Mouse (Mus musculus): ENCODE measurements around the gene Gfpt1. TPM values are rescaled to one million over a fixed set of nuclear protein-coding genes. Genes with fewer than 3 reads are reported as not detected.
"Not testable (repeated sequence)": the region's sequence is repeated elsewhere in the genome, so short reads cannot be mapped to it uniquely, and the experiment has no call there.

Gfpt1 gene
- polyA plus RNA-seq, 1 experiment from 2014 or later: 23.4 TPM

- Histone ChIP-seq H3K4me2 (replicated peaks) (no peak overlapping the region), H3K4me3 (replicated peaks) (no peak overlapping the region), H3K9me3 (no peaks in the 10 kb centered on the region), H3K27ac (no peak overlapping the region), H3K9ac (no peak overlapping the region), H3K4me1 (replicated peaks) (no peaks in the 10 kb centered on the region), H3K36me3 (peaks cover 43% of the 10 kb centered on the region), H3K27me3 (replicated peaks) (no peaks in the 10 kb centered on the region)
- peak; percentile 80 for ATAC-seq
- 57% methylated on average over 6 of the region's 6 CpGs for WGBS
Measured at GRCm38 (mm10) chr6:87085026-87085425, 42.4 kb downstream of the Gfpt1 start.

GRCm38 (mm10) chr6:87088356-87088755, 45.7 kb downstream of the Gfpt1 start:
- WGBS: 91% methylated on average over 5 of the region's 5 CpGs
- ATAC-seq: no peak
- H3K36me3 ChIP-seq: peaks cover 46% of the 10 kb centered on the region

GRCm38 (mm10) chr6:87090877-87091276, 48.2 kb downstream of the Gfpt1 start:
- Histone ChIP-seq H3K4me2 (replicated peaks) (no peak overlapping the region), H3K36me3 (peaks cover 27% of the 10 kb centered on the region), H3K4me1 (replicated peaks) (no peaks in the 10 kb centered on the region), H3K27me3 (replicated peaks) (no peaks in the 10 kb centered on the region), H3K27ac (no peak overlapping the region), H3K9ac (no peak overlapping the region), H3K4me3 (replicated peaks) (no peak overlapping the region), H3K9me3 (no peaks in the 10 kb centered on the region)
- 79% methylated on average over 3 of the region's 3 CpGs for WGBS
- ATAC-seq: no peak

More at GRCm38 (mm10) chr6:87088356-87088755, 45.7 kb downstream of the Gfpt1 start:
- Histone ChIP-seq H3K4me3 (replicated peaks) (no peak overlapping the region), H3K27me3 (replicated peaks) (no peaks in the 10 kb centered on the region), H3K9ac (no peak overlapping the region), H3K4me1 (replicated peaks) (no peaks in the 10 kb centered on the region), H3K9me3 (no peaks in the 10 kb centered on the region), H3K27ac (no peak overlapping the region), H3K4me2 (replicated peaks) (no peak overlapping the region)

GRCm38 (mm10) chr6:87092476-87092875, 49.8 kb downstream of the Gfpt1 start:
- H3K4me2 ChIP-seq (replicated peaks): no peak overlapping the region
- H3K27me3 ChIP-seq (replicated peaks): no peaks in the 10 kb centered on the region
- H3K4me3 ChIP-seq (replicated peaks): no peak overlapping the region
- H3K9me3 ChIP-seq: no peaks in the 10 kb centered on the region
- WGBS: 89% methylated on average over 5 of the region's 5 CpGs
- no peaks in the 10 kb centered on the region for H3K4me1 ChIP-seq (replicated peaks)
- no peak for ATAC-seq
- H3K9ac ChIP-seq: no peak overlapping the region
- H3K27ac ChIP-seq: no peak overlapping the region
- H3K36me3 ChIP-seq: peaks cover 24% of the 10 kb centered on the region

- not testable (repeated sequence) for H3K9ac ChIP-seq; H3K9me3 ChIP-seq; H3K4me3 ChIP-seq (replicated peaks); H3K4me2 ChIP-seq (replicated peaks); H3K27me3 ChIP-seq (replicated peaks); H3K4me1 ChIP-seq (replicated peaks); H3K27ac ChIP-seq; ATAC-seq
- peaks cover 16% of the 10 kb centered on the region; the same call in 1 of the 2 replicates for H3K36me3 ChIP-seq
- WGBS: 91% methylated on average over 8 of the region's 8 CpGs
Measured at GRCm38 (mm10) chr6:87093631-87094030, 51.0 kb downstream of the Gfpt1 start.

GRCm38 (mm10) chr6:87099261-87099660, 56.6 kb downstream of the Gfpt1 start:
- 24% methylated on average over 3 of the region's 3 CpGs for WGBS
- H3K27me3 ChIP-seq (replicated peaks): no peaks in the 10 kb centered on the region
- no peak overlapping the region for H3K4me3 ChIP-seq (replicated peaks)
- H3K4me1 ChIP-seq (replicated peaks): peaks cover 12% of the 10 kb centered on the region
- H3K9ac ChIP-seq: no peak overlapping the region
- H3K36me3 ChIP-seq: no peaks in the 10 kb centered on the region
- no peak for ATAC-seq
- H3K9me3 ChIP-seq: no peaks in the 10 kb centered on the region
- no peak overlapping the region for H3K27ac ChIP-seq
- H3K4me2 ChIP-seq (replicated peaks): no peak overlapping the region

- Histone ChIP-seq H3K27ac (peak overlapping the region; percentile 51; the same call in 1 of the 2 replicates), H3K9me3 (no peaks in the 10 kb centered on the region), H3K27me3 (replicated peaks) (no peaks in the 10 kb centered on the region), H3K4me2 (replicated peaks) (no peak overlapping the region), H3K9ac (no peak overlapping the region), H3K4me3 (replicated peaks) (no peak overlapping the region), H3K36me3 (no peaks in the 10 kb centered on the region), H3K4me1 (replicated peaks) (peaks cover 12% of the 10 kb centered on the region)
- 48% methylated on average over 7 of the region's 7 CpGs for WGBS
- no peak for ATAC-seq
Measured at GRCm38 (mm10) chr6:87099671-87100296, 57.1 kb downstream of the Gfpt1 start.

GRCm38 (mm10) chr6:87100297-87101020, 57.8 kb downstream of the Gfpt1 start:
- no peaks in the 10 kb centered on the region for H3K36me3 ChIP-seq
- ATAC-seq: no peak
- H3K9me3 ChIP-seq: no peaks in the 10 kb centered on the region
- H3K4me1 ChIP-seq (replicated peaks): peaks cover 12% of the 10 kb centered on the region
- peak overlapping the region; percentile 51; the same call in 1 of the 2 replicates for H3K27ac ChIP-seq
- H3K4me2 ChIP-seq (replicated peaks): no peak overlapping the region
- no peaks in the 10 kb centered on the region for H3K27me3 ChIP-seq (replicated peaks)
- no peak overlapping the region for H3K9ac ChIP-seq
- WGBS: 81% methylated on average over 9 of the region's 9 CpGs
- H3K4me3 ChIP-seq (replicated peaks): no peak overlapping the region

GRCm38 (mm10) chr6:87101281-87101954, 58.8 kb downstream of the Gfpt1 start:
- Histone ChIP-seq H3K4me2 (replicated peaks) (peak overlapping the region; percentile 70), H3K9me3 (no peaks in the 10 kb centered on the region), H3K27me3 (replicated peaks) (no peaks in the 10 kb centered on the region), H3K9ac (peak overlapping the region; percentile 39), H3K4me3 (replicated peaks) (peak overlapping the region; percentile 22), H3K4me1 (replicated peaks) (peaks cover 12% of the 10 kb centered on the region), H3K27ac (peak overlapping the region; percentile 19; the same call in 1 of the 2 replicates), H3K36me3 (no peaks in the 10 kb centered on the region)
- WGBS: 14% methylated on average over 12 of the region's 12 CpGs
- peak; percentile 81 for ATAC-seq

- Histone ChIP-seq H3K4me1 (replicated peaks) (peaks cover 12% of the 10 kb centered on the region), H3K9ac (no peak overlapping the region), H3K36me3 (no peaks in the 10 kb centered on the region), H3K4me3 (replicated peaks) (no peak overlapping the region), H3K27ac (no peak overlapping the region), H3K9me3 (no peaks in the 10 kb centered on the region), H3K27me3 (replicated peaks) (no peaks in the 10 kb centered on the region), H3K4me2 (replicated peaks) (no peak overlapping the region)
- peak; percentile 51; the same call in 1 of the 2 replicates for ATAC-seq
- WGBS: 17% methylated on average over 4 of the region's 4 CpGs
Measured at GRCm38 (mm10) chr6:87101955-87102353, 59.3 kb downstream of the Gfpt1 start.

GRCm38 (mm10) chr6:87102421-87102911, 59.8 kb downstream of the Gfpt1 start:
- Histone ChIP-seq H3K27ac (no peak overlapping the region), H3K4me1 (replicated peaks) (peaks cover 12% of the 10 kb centered on the region), H3K9ac (no peak overlapping the region), H3K36me3 (no peaks in the 10 kb centered on the region), H3K4me2 (replicated peaks) (no peak overlapping the region), H3K27me3 (replicated peaks) (no peaks in the 10 kb centered on the region), H3K9me3 (no peaks in the 10 kb centered on the region), H3K4me3 (replicated peaks) (no peak overlapping the region)
- no peak for ATAC-seq
- WGBS: 45% methylated on average over 7 of the region's 7 CpGs

- no peak for ATAC-seq
- Histone ChIP-seq H3K9me3 (no peaks in the 10 kb centered on the region), H3K4me3 (replicated peaks) (no peak overlapping the region), H3K4me1 (replicated peaks) (peaks cover 12% of the 10 kb centered on the region), H3K9ac (no peak overlapping the region), H3K27me3 (replicated peaks) (no peaks in the 10 kb centered on the region), H3K36me3 (no peaks in the 10 kb centered on the region), H3K4me2 (replicated peaks) (no peak overlapping the region), H3K27ac (no peak overlapping the region)
- 89% methylated on average over 1 of the region's 1 CpGs for WGBS
Measured at GRCm38 (mm10) chr6:87103314-87103713, 60.7 kb downstream of the Gfpt1 start.

Data from intestine, embryonic 15.5 days (tissue).